Mouse (Mus musculus) small intestine, adult 2 months (tissue): ENCODE measurements around the gene Plg. TPM values are rescaled to one million over a fixed set of nuclear protein-coding genes. Genes with fewer than 3 reads are reported as not detected.

Source experiments
- H3K27ac ChIP-seq: fragments of 200-500 bp; 2 replicates; pipeline ENCODE4 v1.5.1; 2012; ENCODE audit warnings: low read depth, low read length, control low read depth, inconsistent platforms; ENCODE audit not compliant: insufficient read depth
- H3K27me3 ChIP-seq: fragments of 200-500 bp; 2 replicates; pipeline ENCODE4 v1.6.1; 2012; ENCODE audit warnings: mild to moderate bottlenecking, moderate library complexity, low read length, inconsistent platforms; ENCODE audit not compliant: control insufficient read depth, insufficient read depth
- H3K36me3 ChIP-seq: fragments of 200-500 bp; 2 replicates; pipeline ENCODE4 v1.6.1; 2012; ENCODE audit warnings: mild to moderate bottlenecking, low read length, control low read depth, inconsistent platforms; ENCODE audit not compliant: control insufficient read depth, insufficient read depth
- H3K4me1 ChIP-seq: fragments of 200-500 bp; 2 replicates; pipeline ENCODE4 v1.6.1; 2012; ENCODE audit warnings: low read length, inconsistent platforms, mixed read lengths; ENCODE audit not compliant: control insufficient read depth, insufficient read depth, insufficient read length
- H3K4me3 ChIP-seq: fragments of 200-500 bp; 2 replicates; pipeline ENCODE4 v1.5.1; 2012; ENCODE audit warnings: low read depth, mild to moderate bottlenecking, control low read depth, inconsistent platforms, low read length, moderate library complexity
- CTCF ChIP-seq: fragments of 200-500 bp; IDR thresholded peaks from 2 replicates; pipeline ENCODE4 v1.5.1; 2012; ENCODE audit warnings: low read depth, mild to moderate bottlenecking, control low read depth, inconsistent platforms, low read length, moderate library complexity, mixed read lengths; ENCODE audit not compliant: insufficient replicate concordance, insufficient read length; ENCODE audit errors: extremely low read depth
- POLR2A ChIP-seq: fragments of 200-500 bp; IDR thresholded peaks from 2 replicates; pipeline ENCODE4 v1.6.1; 2012; ENCODE audit warnings: low read depth, mild to moderate bottlenecking, control low read depth, inconsistent platforms, low read length, moderate library complexity
- WGBS: fragments of 180-500 bp; shearing (Covaris S2); methylation state at CpG from one replicate; pipeline ENCODE4 v1.1.7; 2018; 5-methylcytosine and 5-hydroxymethylcytosine counted together
- polyA plus RNA-seq: library from polyadenylated mRNA; depleted of rRNA; stranded (reverse); fragments of >200 nt; gene quantifications from 2 replicates; pipeline ENCODE4 v1.2.3, GENCODE M21; 2012; rRNA removed

The Plg gene
- polyA plus RNA-seq = not detected in 2 replicates

DNA sequence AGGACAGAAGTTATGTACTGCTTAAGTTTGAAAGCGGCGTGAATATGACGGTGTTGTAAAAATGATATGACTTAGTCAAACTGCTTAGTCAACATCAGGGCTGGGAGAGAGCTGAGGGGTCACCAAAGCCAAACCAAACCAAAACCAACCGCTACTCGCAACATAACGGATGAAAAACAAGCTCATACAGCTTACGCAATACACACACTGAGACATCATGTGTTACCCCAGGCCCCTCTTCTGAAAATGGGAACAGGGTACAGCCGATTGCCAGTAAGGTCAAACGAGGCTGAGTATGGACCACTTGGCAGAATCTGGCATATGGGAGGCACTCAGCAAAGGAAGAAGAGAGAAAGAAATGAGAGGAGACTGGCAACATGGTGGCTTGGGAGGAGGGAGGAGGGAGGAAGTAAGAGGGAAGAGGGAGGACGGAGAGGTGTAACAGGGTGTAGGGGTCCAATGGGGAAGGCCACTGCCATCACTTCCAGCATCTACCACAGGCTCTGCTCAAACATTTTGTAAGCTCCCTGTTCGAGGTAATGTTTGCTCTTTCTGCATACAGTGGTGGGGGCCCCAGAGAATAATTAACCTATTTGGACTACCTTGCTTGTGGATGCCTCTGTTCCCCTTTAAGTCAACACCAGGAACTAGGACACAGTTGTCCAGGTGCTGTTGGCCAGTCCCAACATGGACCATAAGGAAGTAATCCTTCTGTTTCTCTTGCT, at the start of gene Plg:
Plg (plus strand) TSS at position 628 of the 725 bp plus-strand sequence.
- TF ChIP-seq POLR2A (no peak), CTCF (no peak)
- no peaks in the 10 kb centered on the region for H3K36me3 ChIP-seq
- 78% methylated on average over 11 of the region's 11 CpGs for WGBS
- no peak within 1 kb of the TSS for H3K27ac ChIP-seq
- no peaks in the 10 kb centered on the region for H3K4me1 ChIP-seq
- no peaks in the 10 kb centered on the region for H3K27me3 ChIP-seq
- H3K4me3 ChIP-seq = no peak within 1 kb of the TSS

DNA sequence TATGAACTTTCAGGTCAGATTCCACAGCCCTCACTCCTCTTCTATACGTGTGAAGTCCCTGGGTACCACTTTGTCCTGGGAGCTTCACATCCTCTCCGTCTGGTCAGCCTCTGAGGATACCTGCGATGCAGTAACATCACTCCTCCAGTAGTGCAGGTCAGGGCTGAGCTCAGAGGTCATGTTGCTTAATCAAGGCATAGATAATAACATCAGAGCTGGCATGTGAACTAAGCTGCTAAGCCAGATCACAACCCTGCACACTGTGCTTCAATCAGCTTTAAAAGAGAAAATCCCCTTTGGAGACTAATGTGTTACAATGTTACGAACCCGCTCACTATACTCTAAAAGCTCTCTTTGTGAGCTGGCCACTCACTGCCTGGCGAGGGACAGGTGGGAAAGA, 43.3 kb upstream of the Plg start:
- H3K36me3 ChIP-seq = no peaks in the 10 kb centered on the region
- no peak overlapping the region for H3K4me3 ChIP-seq
- TF ChIP-seq CTCF = peak; percentile 21; the same call in 1 of the 2 replicates
- TF ChIP-seq POLR2A = no peak
- 57% methylated on average over 6 of the region's 6 CpGs for WGBS
- peaks cover 8% of the 10 kb centered on the region for H3K4me1 ChIP-seq
- H3K27ac ChIP-seq = no peak overlapping the region
- no peaks in the 10 kb centered on the region for H3K27me3 ChIP-seq

DNA sequence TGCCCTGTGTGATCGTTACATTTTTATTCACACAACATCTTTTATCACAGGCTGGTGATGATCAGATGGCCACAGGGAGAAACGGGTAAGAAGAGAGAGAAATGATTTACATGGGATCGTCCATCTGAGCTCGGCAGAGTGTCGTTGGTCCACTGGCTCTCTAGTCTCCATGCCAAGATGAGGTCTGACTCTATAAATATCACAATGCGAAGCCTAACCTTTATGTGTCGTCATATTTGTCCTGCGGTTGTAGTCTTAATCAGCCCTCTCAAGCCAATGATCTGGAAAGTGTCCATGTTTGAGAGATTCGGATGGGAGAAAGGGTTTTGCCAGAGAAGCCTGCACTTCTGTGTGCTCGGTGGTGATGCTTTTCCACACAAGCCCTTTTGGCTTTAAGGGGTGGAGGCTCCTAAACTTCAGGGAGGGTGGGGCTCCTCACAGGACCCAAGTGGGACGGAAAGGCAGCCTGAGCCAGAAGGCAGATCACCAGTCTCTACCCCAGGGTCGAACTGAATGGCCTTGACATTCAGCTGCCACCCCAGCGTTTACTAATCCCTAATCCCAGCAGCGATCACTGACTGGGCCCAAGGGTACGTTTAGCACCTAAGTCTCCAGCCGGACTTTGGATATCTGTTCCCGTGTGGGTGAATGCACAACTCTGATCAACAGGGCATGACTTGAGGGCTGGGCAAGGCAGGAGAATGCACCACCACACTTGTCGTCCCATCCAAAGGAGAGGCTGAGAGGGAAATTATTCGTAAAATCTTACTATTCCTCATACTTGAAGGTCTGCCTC, 42.1 kb upstream of the Plg start:
- H3K36me3 ChIP-seq = no peaks in the 10 kb centered on the region
- WGBS = 79% methylated on average over 19 of the region's 19 CpGs
- no peak overlapping the region for H3K4me3 ChIP-seq
- peaks cover 8% of the 10 kb centered on the region for H3K4me1 ChIP-seq
- no peaks in the 10 kb centered on the region for H3K27me3 ChIP-seq
- TF ChIP-seq POLR2A (no peak), CTCF (no peak)
- no peak overlapping the region for H3K27ac ChIP-seq

DNA sequence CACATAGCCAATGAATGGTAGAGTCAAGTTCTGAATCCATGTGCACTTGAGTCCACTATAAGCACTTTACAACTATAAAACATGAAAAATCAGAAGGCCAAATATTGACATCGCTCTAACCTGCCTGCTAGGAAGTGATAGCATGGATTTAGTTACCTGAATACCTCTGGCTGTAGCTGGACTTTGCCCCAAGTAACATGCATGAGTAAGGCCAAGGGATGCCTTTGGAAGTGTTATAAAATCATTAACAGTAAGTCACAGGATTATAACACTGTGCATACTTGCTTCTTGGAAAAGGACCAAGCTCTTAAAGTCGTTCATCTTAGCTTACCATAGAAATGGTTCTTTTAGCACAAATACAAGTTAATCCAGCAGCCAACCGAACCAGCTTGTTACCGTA, 41.3 kb upstream of the Plg start:
- Histone ChIP-seq H3K27ac (0 out of 2 replicates have a peak overlapping the region, but pooled peaks have one; percentile 26), H3K4me1 (peaks cover 8% of the 10 kb centered on the region), H3K4me3 (no peak overlapping the region), H3K36me3 (no peaks in the 10 kb centered on the region), H3K27me3 (no peaks in the 10 kb centered on the region)
- TF ChIP-seq CTCF (no peak), POLR2A (no peak)
- 24% methylated on average over 4 of the region's 4 CpGs for WGBS

DNA sequence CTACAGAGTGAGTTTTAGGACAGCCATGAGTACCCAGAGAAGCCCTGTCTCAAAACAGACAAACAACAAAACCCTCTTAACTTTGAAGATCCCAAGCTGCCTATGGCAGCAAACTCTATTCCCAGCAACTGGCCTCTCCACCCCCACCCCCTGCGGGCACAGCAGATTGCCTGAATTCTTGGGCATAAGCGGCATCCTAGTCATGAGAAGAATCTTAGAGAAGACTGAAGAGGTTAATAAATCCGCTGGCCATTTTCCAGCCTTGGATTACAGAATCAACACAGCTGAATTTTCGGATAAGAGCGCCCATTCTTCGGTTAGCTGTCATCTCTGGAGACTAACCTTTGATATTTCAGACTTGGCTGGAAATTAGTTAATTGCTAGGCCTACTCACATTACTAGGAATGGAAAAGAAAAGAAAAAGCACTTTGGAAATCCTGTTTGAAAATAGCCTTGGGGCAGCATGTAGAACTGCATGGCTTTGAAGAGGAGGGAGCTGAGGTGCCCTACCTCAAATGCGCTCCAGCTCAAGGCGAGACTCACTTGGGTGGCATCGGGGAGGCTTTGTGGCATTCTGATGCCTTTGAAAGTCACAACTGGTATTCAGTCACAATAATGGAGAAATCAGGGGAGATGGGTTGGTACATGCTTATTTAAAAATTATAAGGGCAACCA, 34.6 kb upstream of the Plg start:
- H3K27ac ChIP-seq = no peak overlapping the region
- H3K27me3 ChIP-seq = no peaks in the 10 kb centered on the region
- no peak overlapping the region for H3K4me3 ChIP-seq
- no peaks in the 10 kb centered on the region for H3K36me3 ChIP-seq
- peaks cover 5% of the 10 kb centered on the region; the same call in 1 of the 2 replicates for H3K4me1 ChIP-seq
- 53% methylated on average over 9 of the region's 9 CpGs for WGBS
- TF ChIP-seq POLR2A = no peak
- no peak for TF ChIP-seq CTCF

DNA sequence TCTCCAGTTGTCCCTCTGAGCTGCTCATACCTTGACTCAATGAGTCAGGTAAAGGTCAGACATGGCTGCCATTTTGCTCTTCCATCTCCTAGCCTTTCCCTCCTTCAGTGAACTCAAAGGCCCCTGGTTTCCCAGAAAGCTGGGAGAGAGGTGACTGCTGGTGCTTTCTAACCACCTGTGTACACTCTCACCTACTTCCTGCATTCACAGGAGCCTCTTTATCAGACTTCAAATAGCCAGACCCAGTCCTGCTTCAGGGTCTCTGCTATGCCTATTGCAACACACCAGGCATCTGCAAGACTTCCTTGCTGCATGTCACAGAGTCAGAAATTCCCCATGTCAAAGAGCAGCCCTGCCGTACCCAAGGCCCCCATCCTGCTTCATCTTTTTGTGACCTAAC, 30.9 kb upstream of the Plg start:
- 80% methylated on average over 1 of the region's 1 CpGs for WGBS
- Histone ChIP-seq H3K4me3 (no peak overlapping the region), H3K27me3 (no peaks in the 10 kb centered on the region), H3K4me1 (peaks cover 5% of the 10 kb centered on the region; the same call in 1 of the 2 replicates), H3K36me3 (no peaks in the 10 kb centered on the region), H3K27ac (no peak overlapping the region)
- no peak for TF ChIP-seq CTCF
- no peak for TF ChIP-seq POLR2A
